Comparison of ENCODE assay signal across 8 mouse cellular contexts in genomic region chr5:99927951-99928350, GRCm38 (mm10). TPM values are rescaled to one million over a fixed set of nuclear protein-coding genes. Genes with fewer than 3 reads are reported as not detected.
DNase-seq lines count a peak whose midpoint lies in the region; ATAC-seq lines count a peak whose summit lies in the region.

No protein-coding gene starts in this region.

- DNase-seq in cerebellum, adult 11 months = peak; percentile 7
- DNase-seq in cerebellum, adult 11-12 months = no peak
- peak; percentile 87 for DNase-seq in midbrain, embryonic 11.5 days (ENCODE audit: low spot score, missing footprints)
- peak; percentile 53 for DNase-seq in c-Kit-positive CD71-positive TER-119-positive erythroid progenitor cells, embryonic 14.5 days (ENCODE audit: low spot score)
- DNase-seq in hindlimb bud, embryonic 11.5 days (ENCODE audit: extremely low spot score, low read depth, low spot score) = peak; percentile 26
- DNase-seq in mesoderm, embryonic 11.5 days (ENCODE audit: low read depth, low spot score) = peak; percentile 54
- no peak for DNase-seq in frontal cortex, postnatal 14 days (ENCODE audit: low spot score in 2 of 2)

- H3K4me1 ChIP-seq in midbrain, embryonic 11.5 days (ENCODE audit: control insufficient read depth, insufficient read depth, low read length) = no peaks in the 10 kb centered on the region
- H3K4me1 ChIP-seq in midbrain, embryonic 13.5 days (replicated peaks) = no peaks in the 10 kb centered on the region

- no peaks in the 10 kb centered on the region for H3K9me3 ChIP-seq in midbrain, embryonic 11.5 days (ENCODE audit: control insufficient read depth, low read length)
- no peaks in the 10 kb centered on the region for H3K9me3 ChIP-seq in midbrain, embryonic 13.5 days

- H3K9ac ChIP-seq in midbrain, embryonic 11.5 days (ENCODE audit: low read length) = no peak overlapping the region
- no peak overlapping the region for H3K9ac ChIP-seq in midbrain, embryonic 13.5 days (replicated peaks)

- no peak overlapping the region for H3K4me2 ChIP-seq in midbrain, embryonic 11.5 days
- H3K4me2 ChIP-seq in midbrain, embryonic 13.5 days (replicated peaks) = no peak overlapping the region

- no peak for ATAC-seq in midbrain, embryonic 11.5 days (ENCODE audit: low FRiP score)
- ATAC-seq in midbrain, embryonic 13.5 days = no peak

- H3K27me3 ChIP-seq in midbrain, embryonic 11.5 days (ENCODE audit: control insufficient read depth, insufficient read depth, low read length) = no peaks in the 10 kb centered on the region
- no peaks in the 10 kb centered on the region for H3K27me3 ChIP-seq in midbrain, embryonic 13.5 days

- no peak overlapping the region for H3K4me3 ChIP-seq in midbrain, embryonic 11.5 days (ENCODE audit: low read depth, low read length)
- no peak overlapping the region for H3K4me3 ChIP-seq in midbrain, embryonic 13.5 days (replicated peaks)

- no peaks in the 10 kb centered on the region for H3K36me3 ChIP-seq in midbrain, embryonic 11.5 days (ENCODE audit: control insufficient read depth, insufficient read depth, low read length)
- H3K36me3 ChIP-seq in midbrain, embryonic 13.5 days = no peaks in the 10 kb centered on the region

- WGBS in midbrain, embryonic 11.5 days = 56% methylated on average over 4 of the region's 4 CpGs
- WGBS in midbrain, embryonic 13.5 days = 53% methylated on average over 4 of the region's 4 CpGs

- no peak overlapping the region for H3K27ac ChIP-seq in midbrain, embryonic 11.5 days (ENCODE audit: low read depth, low read length)
- no peak overlapping the region for H3K27ac ChIP-seq in midbrain, embryonic 13.5 days

RNA-seq across cellular contexts. Expression of gene Vamp9, which starts 21.9 kb away (rescaled TPM):
- polyA plus RNA-seq in midbrain, embryonic 11.5 days (2014; fragmentation: Nextera tagmentation; extraction: Ambion mirVana) = not detected in 2 replicates
- 0.86 and 0.95 TPM in 2 replicates for polyA plus RNA-seq in midbrain, embryonic 13.5 days (2015; fragmentation: Nextera tagmentation; extraction: Ambion mirVana)

RNA-seq across cellular contexts. Expression of gene Hnrnpd, which starts 50.8 kb away (rescaled TPM):
- 282 and 289 TPM in 2 replicates for polyA plus RNA-seq in midbrain, embryonic 11.5 days (2014; fragmentation: Nextera tagmentation; extraction: Ambion mirVana)
- polyA plus RNA-seq in midbrain, embryonic 13.5 days (2015; fragmentation: Nextera tagmentation; extraction: Ambion mirVana) = 135 and 217 TPM in 2 replicates

RNA-seq across cellular contexts. Expression of gene 4930524J08Rik, which starts 50.9 kb away (rescaled TPM):
- 2.0 and 2.3 TPM in 2 replicates for polyA plus RNA-seq in midbrain, embryonic 11.5 days (2014; fragmentation: Nextera tagmentation; extraction: Ambion mirVana)
- polyA plus RNA-seq in midbrain, embryonic 13.5 days (2015; fragmentation: Nextera tagmentation; extraction: Ambion mirVana) = 3.4 and 4.0 TPM in 2 replicates

Comparison
In these comparisons a context has a peak if more than half of its experiments do, and no peak if none do; other contexts are left out.
1. DNase-seq: peak in cerebellum, adult 11 months (single experiment), midbrain, embryonic 11.5 days (single experiment), c-Kit-positive CD71-positive TER-119-positive erythroid progenitor cells, embryonic 14.5 days (single experiment), hindlimb bud, embryonic 11.5 days (single experiment) and mesoderm, embryonic 11.5 days (single experiment); none in cerebellum, adult 11-12 months (single experiment) and frontal cortex, postnatal 14 days (0 of 2).